Mouse (Mus musculus) stomach, embryonic 16.5 days (tissue): ENCODE results near the gene Serpinb9. TPM values are rescaled to one million over a fixed set of nuclear protein-coding genes. Genes with fewer than 3 reads are reported as not detected.

Experiments used
- ATAC-seq: fragments of 200-750 bp; cut with Nextera tagmentation; 2 replicates; pipeline ENCODE4 v1.8.0; 2017; ENCODE audit warnings: moderate number of reproducible peaks, moderate TSS enrichment; ENCODE audit not compliant: insufficient read depth, low FRiP score
- H3K27ac ChIP-seq: fragments of 300-500 bp; sonication (generic); 2 replicates; pipeline ENCODE4 v1.5.1; 2014; ENCODE audit warnings: low read length
- H3K27me3 ChIP-seq: fragments of 300-500 bp; sonication (generic); 2 replicates; pipeline ENCODE4 v1.6.1; 2014; ENCODE audit warnings: low read length, control low read depth, mixed read lengths; ENCODE audit not compliant: control insufficient read depth, insufficient read depth
- H3K36me3 ChIP-seq: fragments of 300-500 bp; sonication (generic); 2 replicates; pipeline ENCODE4 v1.6.1; 2014; ENCODE audit warnings: low read length; ENCODE audit not compliant: control insufficient read depth, insufficient read depth
- H3K4me1 ChIP-seq: fragments of 300-500 bp; sonication (generic); 2 replicates; pipeline ENCODE4 v1.6.1; 2014; ENCODE audit warnings: low read length, control low read depth, mixed read lengths; ENCODE audit not compliant: control insufficient read depth, insufficient read depth
- H3K4me2 ChIP-seq: fragments of 300-500 bp; sonication (generic); 2 replicates; pipeline ENCODE4 v1.6.1; 2014; ENCODE audit warnings: low read depth, low read length, mixed read lengths
- H3K4me3 ChIP-seq: fragments of 300-500 bp; sonication (generic); replicated peaks from 2 replicates; pipeline ENCODE4 v1.5.1; 2014; ENCODE audit warnings: mild to moderate bottlenecking, low read length
- H3K9ac ChIP-seq: fragments of 300-500 bp; sonication (generic); 2 replicates; pipeline ENCODE4 v1.6.1; 2014; ENCODE audit warnings: low read length
- H3K9me3 ChIP-seq: fragments of 300-500 bp; sonication (generic); replicated peaks from 2 replicates; pipeline ENCODE4 v1.6.1; 2016; ENCODE audit warnings: low read length, control low read depth; ENCODE audit not compliant: control insufficient read depth
- WGBS: fragments of 180-500 bp; shearing (Covaris S2); extraction: QIAGEN DNeasy Blood & Tissue Kit; methylation state at CpG from one replicate; pipeline ENCODE4 v1.1.7; 2014; 5-methylcytosine and 5-hydroxymethylcytosine counted together
- polyA plus RNA-seq: library from polyadenylated mRNA; unstranded; fragments of >200 nt; fragmentation: Nextera tagmentation; extraction: Ambion mirVana; gene quantifications from 2 replicates; pipeline ENCODE4 v1.2.1, GENCODE M21; 2015

The Serpinb9 gene
- polyA plus RNA-seq, 1 experiment from 2014 or later, result 10.3 TPM

- no peak for ATAC-seq
- no peak overlapping the region for H3K4me2 ChIP-seq
- WGBS, result 62% methylated on average over 1 of the region's 1 CpGs
Measured at GRCm38 (mm10) chr13:33035506-33035905, 32.5 kb downstream of the Serpinb9 start.

GRCm38 (mm10) chr13:33043542-33043941 lies 40.5 kb downstream of the Serpinb9 start:
- Histone ChIP-seq H3K27ac (no peak overlapping the region), H3K27me3 (no peaks in the 10 kb centered on the region), H3K4me2 (no peak overlapping the region), H3K36me3 (no peaks in the 10 kb centered on the region), H3K9me3 (no peaks in the 10 kb centered on the region), H3K4me1 (no peaks in the 10 kb centered on the region), H3K9ac (no peak overlapping the region), H3K4me3 (no peak overlapping the region)
- no peak for ATAC-seq
- WGBS, result 92% methylated on average over 3 of the region's 3 CpGs

More at GRCm38 (mm10) chr13:33035506-33035905, 32.5 kb downstream of the Serpinb9 start:
- Histone ChIP-seq H3K4me3 (no peak overlapping the region), H3K9me3 (no peaks in the 10 kb centered on the region), H3K27me3 (no peaks in the 10 kb centered on the region), H3K27ac (no peak overlapping the region), H3K9ac (no peak overlapping the region), H3K4me1 (no peaks in the 10 kb centered on the region), H3K36me3 (no peaks in the 10 kb centered on the region)

GRCm38 (mm10) chr13:33047234-33047633 lies 44.2 kb downstream of the Serpinb9 start:
- no peaks in the 10 kb centered on the region; the same call in 1 of the 2 replicates for H3K4me1 ChIP-seq
- no peak overlapping the region for H3K27ac ChIP-seq
- H3K36me3 ChIP-seq, result no peaks in the 10 kb centered on the region
- H3K9ac ChIP-seq, result no peak overlapping the region
- WGBS, result 84% methylated on average over 2 of the region's 2 CpGs
- no peak overlapping the region for H3K4me2 ChIP-seq
- H3K4me3 ChIP-seq, result no peak overlapping the region
- H3K27me3 ChIP-seq, result no peaks in the 10 kb centered on the region
- H3K9me3 ChIP-seq, result no peaks in the 10 kb centered on the region
- ATAC-seq, result no peak

- H3K9ac ChIP-seq, result no peak overlapping the region
- no peak overlapping the region for H3K27ac ChIP-seq
- 75% methylated on average over 4 of the region's 4 CpGs for WGBS
- no peak overlapping the region for H3K4me2 ChIP-seq
- H3K27me3 ChIP-seq, result no peaks in the 10 kb centered on the region
- H3K36me3 ChIP-seq, result no peaks in the 10 kb centered on the region
- no peaks in the 10 kb centered on the region for H3K9me3 ChIP-seq
- ATAC-seq, result no peak
- H3K4me1 ChIP-seq, result no peaks in the 10 kb centered on the region; the same call in 1 of the 2 replicates
- no peak overlapping the region for H3K4me3 ChIP-seq
Measured at GRCm38 (mm10) chr13:33048187-33048586, 45.1 kb downstream of the Serpinb9 start.

- ATAC-seq, result peak; percentile 47; the same call in 1 of the 2 replicates
- no peak overlapping the region for H3K9ac ChIP-seq
- H3K4me2 ChIP-seq, result no peak overlapping the region
- WGBS, result 40% methylated on average over 3 of the region's 3 CpGs
- no peak overlapping the region for H3K27ac ChIP-seq
- H3K27me3 ChIP-seq, result no peaks in the 10 kb centered on the region
- H3K36me3 ChIP-seq, result no peaks in the 10 kb centered on the region
- no peaks in the 10 kb centered on the region; the same call in 1 of the 2 replicates for H3K4me1 ChIP-seq
- no peaks in the 10 kb centered on the region for H3K9me3 ChIP-seq
- no peak overlapping the region for H3K4me3 ChIP-seq
Measured at GRCm38 (mm10) chr13:33051697-33052096, 48.6 kb downstream of the Serpinb9 start.

GRCm38 (mm10) chr13:33063048-33063447 lies 60.0 kb downstream of the Serpinb9 start:
- Histone ChIP-seq H3K36me3 (no peaks in the 10 kb centered on the region), H3K27ac (no peak overlapping the region), H3K9me3 (no peaks in the 10 kb centered on the region), H3K27me3 (no peaks in the 10 kb centered on the region), H3K9ac (no peak overlapping the region), H3K4me1 (no peaks in the 10 kb centered on the region), H3K4me3 (no peak overlapping the region), H3K4me2 (no peak overlapping the region)
- 43% methylated on average over 1 of the region's 1 CpGs for WGBS
- no peak for ATAC-seq

Other genes starting within 250 kb of the Serpinb9 start
- gene Mylk4, start 219.3 kb upstream of the Serpinb9 start, polyA plus RNA-seq, result 0.09 and 3.0 TPM in 2 replicates
- gene Wrnip1, start 201.2 kb upstream of the Serpinb9 start, polyA plus RNA-seq, result 11.7 and 12.7 TPM in 2 replicates
- not detected in 2 replicates for gene D930007J09Rik, start 200.4 kb upstream of the Serpinb9 start, polyA plus RNA-seq
- 93.0 and 101 TPM in 2 replicates for gene Serpinb1a, start 152.1 kb upstream of the Serpinb9 start, polyA plus RNA-seq
- gene Serpinb1c, start 105.0 kb upstream of the Serpinb9 start, polyA plus RNA-seq, result not detected in 2 replicates
- gene Serpinb6b, start 38.0 kb upstream of the Serpinb9 start, polyA plus RNA-seq, result 4.5 and 4.8 TPM in 2 replicates
- gene Serpinb9b, start 24.2 kb downstream of the Serpinb9 start, polyA plus RNA-seq, result not detected in 2 replicates
- gene Serpinb1b, start 75.3 kb downstream of the Serpinb9 start, polyA plus RNA-seq, result 0.96 and 2.2 TPM in 2 replicates
- gene Serpinb9c, start 156.5 kb downstream of the Serpinb9 start, polyA plus RNA-seq, result not detected in 2 replicates
- gene Serpinb9d, start 189.7 kb downstream of the Serpinb9 start, polyA plus RNA-seq, result not detected in 2 replicates
- gene Serpinb9e, start 246.4 kb downstream of the Serpinb9 start, polyA plus RNA-seq, result not detected in 2 replicates